Comparison of ENCODE assay signal across 8 mouse cellular contexts in the genomic region with DNA sequence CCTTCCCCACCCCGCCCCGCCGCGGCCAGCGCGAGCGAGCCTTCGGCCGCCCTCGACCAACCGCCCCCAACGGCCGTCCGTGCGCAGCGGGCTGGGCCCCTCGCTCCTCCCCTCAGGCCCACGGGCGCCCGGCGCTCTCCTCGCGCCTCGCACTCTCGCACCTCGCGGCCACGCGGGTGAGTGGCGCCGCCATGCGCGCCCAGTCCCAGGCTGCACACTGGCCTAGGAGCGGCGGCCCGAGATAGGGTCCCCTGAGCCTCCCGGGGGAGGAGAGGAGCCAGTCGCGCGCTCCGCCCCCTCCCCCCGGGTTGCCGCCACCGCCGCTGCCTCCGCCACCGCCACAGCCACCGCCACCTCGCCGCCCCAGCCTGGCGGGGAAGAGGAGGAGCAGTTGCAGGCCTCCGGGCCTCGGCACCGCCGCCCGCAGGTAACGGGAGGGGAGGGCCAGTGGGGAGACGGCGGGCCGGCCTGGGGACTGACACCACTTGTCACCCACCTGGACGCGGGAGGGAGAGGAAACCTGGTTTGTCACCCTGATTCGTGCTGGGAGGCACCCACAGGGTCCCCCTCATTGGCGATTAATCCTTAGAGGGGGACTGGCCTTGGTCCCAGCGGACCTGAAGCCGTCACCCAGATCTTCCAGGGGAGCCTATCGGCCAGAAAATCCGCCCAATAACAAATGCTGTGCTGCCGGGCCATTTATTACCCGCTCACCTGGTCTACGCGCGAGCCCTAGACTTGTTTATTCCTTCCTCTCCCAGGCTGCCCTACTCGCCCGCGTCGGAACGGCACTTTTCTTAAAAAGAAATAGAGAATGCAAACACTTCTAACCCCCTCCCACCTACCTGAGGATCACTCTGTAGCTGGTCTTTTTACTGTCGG. TPM values are rescaled to one million over a fixed set of nuclear protein-coding genes. Genes with fewer than 3 reads are reported as not detected.
DNase-seq lines count a peak whose midpoint lies in the region; ATAC-seq lines count a peak whose summit lies in the region.

A gene (plus strand): TSS at position 113 of the 882 bp plus-strand sequence.

- DNase-seq in lung, adult 18-20 months: peak; percentile 66 to 71
- DNase-seq in lung, postnatal 4 days: no peak
- peak; percentile 70 to 81 for DNase-seq in cerebellum, adult 18-20 months
- peak; percentile 11 to 38 for DNase-seq in frontal cortex, adult 2 months (ENCODE audit: extremely low spot score in 1 of 2, low spot score in 1 of 2)
- DNase-seq in limb, embryonic 10.5 days (ENCODE audit: low spot score): peak; percentile 82

- no peaks in the 10 kb centered on the region for H3K27me3 ChIP-seq in hindbrain, embryonic 15.5 days
- peaks cover 6% of the 10 kb centered on the region; the same call in 1 of the 2 replicates for H3K27me3 ChIP-seq in limb, embryonic 10.5 days (ENCODE audit: low read depth, poor library complexity, severe bottlenecking)
- no peaks in the 10 kb centered on the region for H3K27me3 ChIP-seq in midbrain, embryonic 13.5 days
- H3K27me3 ChIP-seq in stomach, embryonic 15.5 days (replicated peaks): no peaks in the 10 kb centered on the region

- H3K9ac ChIP-seq in hindbrain, embryonic 15.5 days: peak within 1 kb of the TSS; percentile 79
- H3K9ac ChIP-seq in midbrain, embryonic 13.5 days (replicated peaks): peak within 1 kb of the TSS; percentile 89
- peak within 1 kb of the TSS; percentile 95 for H3K9ac ChIP-seq in stomach, embryonic 15.5 days

- 0% methylated on average over 54 of the region's 79 CpGs for WGBS in hindbrain, embryonic 15.5 days
- whole genome bisulfite sequencing in limb, embryonic 10.5 days: under 1% methylated on average over 76 of the region's 79 CpGs
- WGBS in midbrain, embryonic 13.5 days: 0% methylated on average over 32 of the region's 79 CpGs
- under 1% methylated on average over 58 of the region's 79 CpGs for WGBS in stomach, embryonic 15.5 days

- peak within 1 kb of the TSS; percentile 84 for H3K4me2 ChIP-seq in hindbrain, embryonic 15.5 days
- peak within 1 kb of the TSS; percentile 86 for H3K4me2 ChIP-seq in midbrain, embryonic 13.5 days (replicated peaks)
- H3K4me2 ChIP-seq in stomach, embryonic 15.5 days: peak within 1 kb of the TSS; percentile 89

- peak within 1 kb of the TSS; percentile 65 for H3K4me3 ChIP-seq in hindbrain, embryonic 15.5 days
- H3K4me3 ChIP-seq in limb, embryonic 10.5 days: peak within 1 kb of the TSS; percentile 98
- peak within 1 kb of the TSS; percentile 94 for H3K4me3 ChIP-seq in midbrain, embryonic 13.5 days (replicated peaks)
- H3K4me3 ChIP-seq in stomach, embryonic 15.5 days (replicated peaks): peak within 1 kb of the TSS; percentile 74

- peak within 1 kb of the TSS; percentile 93 for H3K27ac ChIP-seq in hindbrain, embryonic 15.5 days (replicated peaks)
- peak within 1 kb of the TSS; percentile 99 for H3K27ac ChIP-seq in limb, embryonic 10.5 days
- peak within 1 kb of the TSS; percentile 98 for H3K27ac ChIP-seq in midbrain, embryonic 13.5 days
- H3K27ac ChIP-seq in stomach, embryonic 15.5 days: peak within 1 kb of the TSS; percentile 98

- H3K9me3 ChIP-seq in hindbrain, embryonic 15.5 days: no peaks in the 10 kb centered on the region
- H3K9me3 ChIP-seq in limb, embryonic 10.5 days (replicated peaks): no peaks in the 10 kb centered on the region
- no peaks in the 10 kb centered on the region for H3K9me3 ChIP-seq in midbrain, embryonic 13.5 days
- no peaks in the 10 kb centered on the region for H3K9me3 ChIP-seq in stomach, embryonic 15.5 days

- peak; percentile 93 for ATAC-seq in hindbrain, embryonic 15.5 days (ENCODE audit: low FRiP score, low read depth)
- ATAC-seq in midbrain, embryonic 13.5 days: peak; percentile 94
- ATAC-seq in stomach, embryonic 15.5 days (ENCODE audit: insufficient read depth, low FRiP score, low read depth): peak; percentile 88

- no peaks in the 10 kb centered on the region for H3K36me3 ChIP-seq in hindbrain, embryonic 15.5 days
- peaks cover 13% of the 10 kb centered on the region for H3K36me3 ChIP-seq in limb, embryonic 10.5 days
- H3K36me3 ChIP-seq in midbrain, embryonic 13.5 days: peaks cover 3% of the 10 kb centered on the region; the same call in 1 of the 2 replicates
- H3K36me3 ChIP-seq in stomach, embryonic 15.5 days: no peaks in the 10 kb centered on the region

- H3K4me1 ChIP-seq in hindbrain, embryonic 15.5 days (replicated peaks): peaks cover 17% of the 10 kb centered on the region
- peaks cover 28% of the 10 kb centered on the region for H3K4me1 ChIP-seq in limb, embryonic 10.5 days
- H3K4me1 ChIP-seq in midbrain, embryonic 13.5 days (replicated peaks): peaks cover 19% of the 10 kb centered on the region
- H3K4me1 ChIP-seq in stomach, embryonic 15.5 days: peaks cover 4% of the 10 kb centered on the region; the same call in 1 of the 2 replicates

RNA-seq across cellular contexts. Expression of the gene that starts here (rescaled TPM):
- 8.4 and 9.5 TPM in 2 replicates for polyA plus RNA-seq in frontal cortex, adult 2 months (2012; rRNA removed)
- polyA plus RNA-seq in hindbrain, embryonic 15.5 days (2015; fragmentation: Nextera tagmentation; extraction: Ambion mirVana): 4.4 and 4.6 TPM in 2 replicates
- 4.8 and 5.6 TPM in 2 replicates for polyA plus RNA-seq in limb, embryonic 10.5 days (2016; fragmentation: Nextera tagmentation; extraction: Ambion mirVana)
- 4.4 and 5.5 TPM in 2 replicates for polyA plus RNA-seq in midbrain, embryonic 13.5 days (2015; fragmentation: Nextera tagmentation; extraction: Ambion mirVana)
- polyA plus RNA-seq in stomach, embryonic 15.5 days (2015; fragmentation: Nextera tagmentation; extraction: Ambion mirVana): 8.9 and 9.8 TPM in 2 replicates

Comparison
In these comparisons a context has a peak if more than half of its experiments do, and no peak if none do; other contexts are left out.
1. DNase-seq: peak in lung, adult 18-20 months (2 of 2), cerebellum, adult 18-20 months (2 of 2), frontal cortex, adult 2 months (2 of 2) and limb, embryonic 10.5 days (single experiment); none in lung, postnatal 4 days (0 of 2).
2. Peak in every context shown above with its lines, with median percentiles within 50 percentile points of each other: ATAC-seq, H3K27ac ChIP-seq, H3K4me2 ChIP-seq, H3K4me3 ChIP-seq and H3K9ac ChIP-seq.